Mouse (Mus musculus): ENCODE results near the gene Ugt1a10.

DNA sequence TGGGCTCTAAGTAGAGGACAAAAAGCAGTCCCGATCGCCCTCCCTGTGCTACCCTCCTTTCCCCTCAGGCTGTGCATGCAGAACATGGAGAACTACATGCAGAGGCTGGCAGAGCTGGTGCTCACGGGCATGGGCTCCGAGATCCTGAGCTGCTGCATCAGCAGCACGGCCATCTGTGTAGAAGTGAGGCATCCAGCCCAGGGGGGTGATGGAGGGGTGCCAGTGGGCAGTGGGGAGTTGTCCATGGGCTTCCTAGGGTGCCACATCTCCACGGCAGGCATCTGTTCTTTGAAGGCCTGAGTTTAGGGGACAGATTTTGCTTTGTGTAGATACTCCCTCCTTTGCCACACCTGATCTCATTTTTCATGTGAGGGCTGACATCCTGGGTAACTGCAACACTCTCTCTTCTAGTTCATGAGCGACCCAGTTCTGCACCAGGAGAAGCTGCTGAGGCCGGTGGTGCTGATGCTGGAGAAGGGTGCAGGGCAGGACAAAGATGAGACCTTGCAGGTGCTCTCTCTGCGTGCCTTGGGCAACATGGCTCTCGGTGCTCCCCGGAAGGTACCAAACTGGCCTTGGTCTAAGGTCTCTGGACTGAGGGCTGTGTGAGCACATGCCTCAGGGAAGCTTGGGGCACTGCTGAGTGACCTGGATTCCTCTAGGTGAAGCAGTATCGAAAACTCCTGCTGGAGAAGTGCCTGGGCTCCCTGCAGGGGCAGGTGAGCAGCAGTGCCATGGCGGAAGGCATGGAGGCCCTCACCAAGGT, 201.0 kb downstream of the Ugt1a10 start:
- TF ChIP-seq CTCF (conservative IDR thresholded peaks at IDR 0.05; ENCODE audit: insufficient read depth, insufficient read length, low read depth, low read length) = no peak
- TF ChIP-seq POLR2A (IDR thresholded peaks at IDR 0.05; ENCODE audit: low read depth, low read length) = no peak

Measured in kidney, adult 2 months (tissue).